Mouse (Mus musculus): ENCODE measurements around the gene Timd2. TPM values are rescaled to one million over a fixed set of nuclear protein-coding genes. Genes with fewer than 3 reads are reported as not detected.
"Not testable (repeated sequence)": the region's sequence is repeated elsewhere in the genome, so short reads cannot be mapped to it uniquely, and the experiment has no call there.

Gene Timd2
- polyA plus RNA-seq, 1 experiment from 2014 or later: not detected

GRCm38 (mm10) chr11:46663215-46663614 lies 43.6 kb downstream of the Timd2 start:
- no peak for ATAC-seq (ENCODE audit: insufficient number of reproducible peaks, insufficient read depth, low FRiP score, low TSS enrichment, low read depth)
- WGBS: 75% methylated on average over 4 of the region's 4 CpGs

GRCm38 (mm10) chr11:46652476-46652875 lies 54.4 kb downstream of the Timd2 start:
- no peak overlapping the region for H3K4me2 ChIP-seq
- WGBS: 86% methylated on average over 3 of the region's 3 CpGs
- H3K4me1 ChIP-seq (replicated peaks): no peaks in the 10 kb centered on the region
- H3K4me3 ChIP-seq (replicated peaks): no peak overlapping the region
- no peak overlapping the region for H3K27ac ChIP-seq
- H3K9ac ChIP-seq (replicated peaks): no peak overlapping the region
- no peaks in the 10 kb centered on the region for H3K9me3 ChIP-seq
- no peak for ATAC-seq (ENCODE audit: insufficient number of reproducible peaks, insufficient read depth, low FRiP score, low TSS enrichment, low read depth)
- H3K36me3 ChIP-seq: no peaks in the 10 kb centered on the region
- no peaks in the 10 kb centered on the region for H3K27me3 ChIP-seq

More at GRCm38 (mm10) chr11:46663215-46663614, 43.6 kb downstream of the Timd2 start:
- H3K4me3 ChIP-seq (replicated peaks): no peak overlapping the region
- H3K4me2 ChIP-seq: no peak overlapping the region
- no peaks in the 10 kb centered on the region for H3K27me3 ChIP-seq
- H3K27ac ChIP-seq: no peak overlapping the region
- H3K4me1 ChIP-seq (replicated peaks): no peaks in the 10 kb centered on the region
- H3K36me3 ChIP-seq: no peaks in the 10 kb centered on the region
- H3K9ac ChIP-seq (replicated peaks): no peak overlapping the region
- H3K9me3 ChIP-seq: no peaks in the 10 kb centered on the region

DNA sequence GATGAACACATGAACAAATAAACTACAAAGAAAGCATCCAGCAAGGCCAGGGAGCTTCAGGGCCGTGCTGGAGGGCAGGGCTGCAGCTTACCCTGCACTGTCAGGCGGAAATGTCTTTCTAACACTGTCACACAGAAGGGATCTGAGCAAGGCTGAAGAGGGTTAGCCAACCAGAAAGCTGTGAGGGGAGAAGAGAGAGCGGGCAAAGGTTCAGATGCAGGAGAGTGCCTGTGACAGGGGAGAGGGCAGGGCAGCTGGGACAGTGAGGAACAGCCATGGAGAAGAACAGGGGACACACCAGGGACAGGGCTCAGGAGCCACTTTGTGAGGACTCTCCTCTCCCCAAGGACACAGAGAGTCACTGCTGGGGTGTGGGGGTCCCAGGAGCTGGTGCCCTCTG lies 57.2 kb downstream of the Timd2 start:
- H3K4me3 ChIP-seq (replicated peaks); H3K9ac ChIP-seq (replicated peaks); H3K27ac ChIP-seq; H3K27me3 ChIP-seq; H3K4me2 ChIP-seq; H3K4me1 ChIP-seq (replicated peaks); ATAC-seq (ENCODE audit: insufficient number of reproducible peaks, insufficient read depth, low FRiP score, low TSS enrichment, low read depth); H3K36me3 ChIP-seq; H3K9me3 ChIP-seq: not testable (repeated sequence)
- WGBS: 76% methylated on average over 3 of the region's 3 CpGs

DNA sequence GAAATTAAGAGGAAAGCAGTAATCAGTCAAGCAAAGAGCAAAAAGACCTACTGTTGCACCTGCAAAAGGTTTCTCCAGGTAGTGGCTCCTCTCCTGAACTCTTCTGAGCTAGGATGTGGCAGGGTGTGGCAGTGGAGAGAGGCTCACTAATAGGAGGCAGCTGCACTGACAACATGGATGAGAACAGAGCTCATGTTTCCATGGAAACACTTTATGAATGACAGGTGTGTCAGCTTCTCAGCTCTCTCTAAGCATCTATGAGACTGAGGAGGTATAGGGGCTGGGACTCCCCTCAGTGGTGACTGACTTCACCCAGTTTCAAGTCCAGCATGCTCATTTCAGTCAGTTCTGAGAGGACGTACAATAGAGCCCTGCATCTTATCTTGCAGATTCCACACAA lies 62.0 kb downstream of the Timd2 start:
- 85% methylated on average over 1 of the region's 1 CpGs for WGBS
- H3K4me1 ChIP-seq (replicated peaks): no peaks in the 10 kb centered on the region
- no peaks in the 10 kb centered on the region for H3K9me3 ChIP-seq
- H3K4me2 ChIP-seq: no peak overlapping the region
- no peak overlapping the region for H3K9ac ChIP-seq (replicated peaks)
- ATAC-seq (ENCODE audit: insufficient number of reproducible peaks, insufficient read depth, low FRiP score, low TSS enrichment, low read depth): no peak
- H3K36me3 ChIP-seq: no peaks in the 10 kb centered on the region
- H3K4me3 ChIP-seq (replicated peaks): no peak overlapping the region
- H3K27ac ChIP-seq: no peak overlapping the region
- no peaks in the 10 kb centered on the region for H3K27me3 ChIP-seq

GRCm38 (mm10) chr11:46636568-46636967 lies 70.3 kb downstream of the Timd2 start:
- no peaks in the 10 kb centered on the region for H3K36me3 ChIP-seq
- H3K4me1 ChIP-seq (replicated peaks): no peaks in the 10 kb centered on the region
- ATAC-seq (ENCODE audit: insufficient number of reproducible peaks, insufficient read depth, low FRiP score, low TSS enrichment, low read depth): no peak
- no peaks in the 10 kb centered on the region for H3K27me3 ChIP-seq
- no peaks in the 10 kb centered on the region for H3K9me3 ChIP-seq
- WGBS: 84% methylated on average over 3 of the region's 3 CpGs
- no peak overlapping the region for H3K9ac ChIP-seq (replicated peaks)
- H3K27ac ChIP-seq: no peak overlapping the region
- H3K4me3 ChIP-seq (replicated peaks): no peak overlapping the region
- H3K4me2 ChIP-seq: no peak overlapping the region

DNA sequence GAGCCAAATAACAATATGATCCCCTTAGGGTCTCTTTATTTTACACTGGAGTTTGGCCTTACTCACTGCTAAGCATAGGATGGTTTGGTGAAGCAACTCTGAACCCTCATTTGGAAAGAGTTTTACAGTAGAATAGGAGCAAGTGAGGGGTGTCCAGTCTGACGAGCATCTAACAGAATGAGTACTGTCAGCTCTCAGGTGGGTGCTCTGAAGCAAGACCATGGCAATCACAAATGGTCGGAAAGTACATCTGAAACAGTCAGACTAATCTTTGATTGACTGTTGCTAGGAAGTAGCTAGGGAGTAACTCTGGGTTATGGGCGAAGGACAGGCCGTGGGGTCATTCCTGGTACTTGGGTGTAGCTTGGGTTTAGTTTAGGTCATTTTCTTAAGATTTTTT lies 71.3 kb downstream of the Timd2 start:
- 78% methylated on average over 4 of the region's 4 CpGs for WGBS
- not testable (repeated sequence) for H3K4me2 ChIP-seq; H3K4me3 ChIP-seq (replicated peaks); H3K36me3 ChIP-seq; H3K9ac ChIP-seq (replicated peaks); H3K27ac ChIP-seq; H3K9me3 ChIP-seq; H3K27me3 ChIP-seq; H3K4me1 ChIP-seq (replicated peaks); ATAC-seq (ENCODE audit: insufficient number of reproducible peaks, insufficient read depth, low FRiP score, low TSS enrichment, low read depth)

DNA sequence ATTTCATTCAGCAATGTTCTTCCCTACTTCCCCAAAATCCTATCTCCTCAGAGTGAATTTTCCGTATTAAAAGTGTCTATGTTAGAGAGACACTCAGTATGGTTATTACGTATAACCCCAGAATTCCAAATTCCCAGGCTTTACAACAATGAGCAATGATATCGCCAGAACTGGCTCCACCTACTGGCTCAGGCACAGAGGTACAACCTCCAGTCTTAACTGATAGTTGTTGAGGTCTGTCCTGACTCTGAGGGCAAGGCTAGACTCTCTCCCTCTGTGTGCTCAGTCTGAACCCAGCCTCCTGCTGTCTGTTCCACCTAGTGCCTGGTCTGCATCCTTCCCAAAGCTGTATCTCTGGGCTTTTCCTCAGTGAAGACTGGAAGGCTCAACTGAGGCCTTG lies 75.2 kb downstream of the Timd2 start:
- Histone ChIP-seq H3K4me3 (replicated peaks) (no peak overlapping the region), H3K9ac (replicated peaks) (no peak overlapping the region), H3K36me3 (no peaks in the 10 kb centered on the region), H3K4me1 (replicated peaks) (peaks cover 12% of the 10 kb centered on the region; the same call in 1 of the 2 replicates), H3K27ac (no peak overlapping the region), H3K9me3 (no peaks in the 10 kb centered on the region), H3K4me2 (no peak overlapping the region), H3K27me3 (no peaks in the 10 kb centered on the region)
- no peak; the same call in 1 of the 2 replicates for ATAC-seq (ENCODE audit: insufficient number of reproducible peaks, insufficient read depth, low FRiP score, low TSS enrichment, low read depth)
- WGBS: 35% methylated on average over 3 of the region's 3 CpGs

DNA sequence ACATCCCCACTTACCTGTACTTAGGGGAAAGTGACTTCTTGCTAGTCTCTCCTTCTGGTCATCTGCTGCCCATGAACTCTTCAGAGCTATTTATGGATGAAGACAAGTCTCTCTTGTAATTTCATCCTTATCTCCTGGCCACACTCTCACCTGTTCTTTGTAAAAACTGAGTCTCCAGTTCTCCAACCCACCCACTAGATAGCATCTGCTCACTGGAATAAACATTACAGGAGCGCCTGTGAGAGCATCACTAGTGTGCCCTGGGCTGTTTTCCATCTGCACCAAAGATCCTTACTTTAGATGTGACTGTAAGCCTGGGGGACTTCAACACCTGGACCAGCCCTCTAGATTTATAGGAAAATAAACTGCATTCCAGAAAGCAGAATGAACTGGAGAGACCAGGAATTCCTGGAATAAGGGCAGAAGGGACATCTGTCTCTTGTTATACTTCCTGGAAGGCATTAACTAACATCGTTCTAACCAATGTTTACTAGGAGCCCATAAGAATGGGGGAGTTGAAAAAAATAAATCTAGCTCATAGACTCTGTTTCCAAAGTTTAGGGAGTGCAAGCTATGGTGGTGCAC lies 77.6 kb downstream of the Timd2 start, which contains the start of gene Dppa1:
Dppa1 (minus strand) TSS at position 51 of the 585 bp plus-strand sequence.
- no peaks in the 10 kb centered on the region for H3K27me3 ChIP-seq
- H3K36me3 ChIP-seq: no peaks in the 10 kb centered on the region
- no peak within 1 kb of the TSS for H3K9ac ChIP-seq (replicated peaks)
- no peak within 1 kb of the TSS for H3K27ac ChIP-seq
- ATAC-seq (ENCODE audit: insufficient number of reproducible peaks, insufficient read depth, low FRiP score, low TSS enrichment, low read depth): no peak; the same call in 1 of the 2 replicates
- no peak within 1 kb of the TSS for H3K4me3 ChIP-seq (replicated peaks)
- H3K4me1 ChIP-seq (replicated peaks): peaks cover 12% of the 10 kb centered on the region; the same call in 1 of the 2 replicates
- no peaks in the 10 kb centered on the region for H3K9me3 ChIP-seq
- 31% methylated on average over 2 of the region's 2 CpGs for WGBS
- H3K4me2 ChIP-seq: no peak within 1 kb of the TSS

DNA sequence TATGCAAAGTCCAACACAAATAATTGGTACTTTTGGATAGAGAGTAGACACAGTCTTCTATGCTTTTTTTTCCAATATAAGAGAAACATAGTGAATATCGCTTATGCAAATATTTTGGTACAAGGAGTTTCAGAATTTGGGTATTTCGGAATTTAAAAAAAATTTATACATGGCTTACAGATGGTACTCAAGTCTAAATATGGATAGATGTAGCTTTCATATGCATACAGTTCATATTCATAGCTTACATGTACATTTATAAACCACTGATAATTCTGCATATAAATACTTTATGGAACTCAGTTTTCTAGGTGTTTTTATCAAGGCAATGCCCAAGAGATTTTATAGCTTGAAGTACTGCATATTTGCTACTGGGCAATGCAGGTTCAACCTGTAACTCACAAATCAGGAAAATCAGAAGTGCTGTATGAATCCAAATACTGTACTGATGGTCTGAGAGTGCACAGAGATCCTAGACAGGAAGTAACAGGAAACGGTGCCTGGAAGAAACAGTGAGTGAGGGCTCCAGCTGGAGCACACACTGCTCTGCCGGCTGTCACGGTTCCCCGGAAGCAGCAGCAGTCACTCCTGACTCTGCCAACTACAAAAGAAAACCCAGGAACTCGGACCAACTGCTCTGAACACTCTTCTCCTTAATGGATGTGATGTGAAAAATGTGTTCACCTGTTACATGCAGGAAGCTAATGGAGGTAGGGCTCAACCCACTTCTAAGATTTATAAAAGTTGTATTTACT lies 86.3 kb downstream of the Timd2 start:
- H3K4me3 ChIP-seq (replicated peaks): no peak overlapping the region
- no peaks in the 10 kb centered on the region for H3K9me3 ChIP-seq
- no peaks in the 10 kb centered on the region for H3K27me3 ChIP-seq
- no peak for ATAC-seq (ENCODE audit: insufficient number of reproducible peaks, insufficient read depth, low FRiP score, low TSS enrichment, low read depth)
- no peaks in the 10 kb centered on the region for H3K36me3 ChIP-seq
- no peak overlapping the region for H3K9ac ChIP-seq (replicated peaks)
- H3K4me2 ChIP-seq: no peak overlapping the region
- no peak overlapping the region for H3K27ac ChIP-seq
- H3K4me1 ChIP-seq (replicated peaks): no peaks in the 10 kb centered on the region
- 68% methylated on average over 7 of the region's 7 CpGs for WGBS

DNA sequence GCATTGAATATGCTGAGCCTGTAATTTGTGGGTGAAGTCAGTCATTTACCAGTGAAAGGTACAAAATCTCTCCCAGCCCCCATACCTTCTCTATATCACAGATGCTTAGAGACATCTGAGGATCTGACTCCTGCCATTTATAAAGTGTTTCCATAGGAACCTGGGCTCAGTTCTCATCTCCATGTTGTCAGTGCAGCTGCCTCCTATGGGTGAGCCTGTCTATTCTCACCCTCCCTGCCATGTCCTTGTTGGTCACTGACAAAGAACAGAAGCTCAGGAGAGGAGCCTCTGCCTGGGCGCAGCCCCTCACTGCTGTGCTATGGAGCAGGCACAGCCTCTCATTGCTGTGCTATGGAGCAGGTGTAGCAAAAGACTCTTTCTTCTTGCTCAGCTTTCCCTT lies 86.9 kb downstream of the Timd2 start:
- H3K9ac ChIP-seq (replicated peaks): no peak overlapping the region
- H3K4me2 ChIP-seq: no peak overlapping the region
- no peaks in the 10 kb centered on the region for H3K9me3 ChIP-seq
- no peaks in the 10 kb centered on the region for H3K36me3 ChIP-seq
- WGBS: 91% methylated on average over 1 of the region's 1 CpGs
- no peaks in the 10 kb centered on the region for H3K27me3 ChIP-seq
- no peak for ATAC-seq (ENCODE audit: insufficient number of reproducible peaks, insufficient read depth, low FRiP score, low TSS enrichment, low read depth)
- no peak overlapping the region for H3K27ac ChIP-seq
- H3K4me3 ChIP-seq (replicated peaks): no peak overlapping the region
- H3K4me1 ChIP-seq (replicated peaks): no peaks in the 10 kb centered on the region
